Mouse (Mus musculus) midbrain, embryonic 16.5 days (tissue): ENCODE measurements around the gene Marf1. TPM values are rescaled to one million over a fixed set of nuclear protein-coding genes. Genes with fewer than 3 reads are reported as not detected.

ENCODE experiments used
- ATAC-seq: fragments of 200-750 bp; cut with Nextera tagmentation; 2 replicates; pipeline ENCODE4 v1.8.0; 2017; ENCODE audit warnings: moderate TSS enrichment
- H3K27ac ChIP-seq: fragments of 300-500 bp; sonication (generic); 2 replicates; pipeline ENCODE4 v1.5.1; 2014; ENCODE audit warnings: mild to moderate bottlenecking, low read length, mixed read lengths
- H3K27me3 ChIP-seq: fragments of 300-500 bp; sonication (generic); 2 replicates; pipeline ENCODE4 v1.6.1; 2014; ENCODE audit warnings: low read depth, low read length, mixed read lengths; ENCODE audit not compliant: control insufficient read depth, insufficient read depth
- H3K36me3 ChIP-seq: fragments of 300-500 bp; sonication (generic); 2 replicates; pipeline ENCODE4 v1.6.1; 2014; ENCODE audit warnings: mild to moderate bottlenecking, low read length, moderate library complexity, mixed read lengths; ENCODE audit not compliant: control insufficient read depth, insufficient read depth
- H3K4me1 ChIP-seq: fragments of 300-500 bp; sonication (generic); 2 replicates; pipeline ENCODE4 v1.6.1; 2014; ENCODE audit warnings: mild to moderate bottlenecking, low read length, mixed read lengths; ENCODE audit not compliant: control insufficient read depth, insufficient read depth
- H3K4me2 ChIP-seq: fragments of 300-500 bp; sonication (generic); 2 replicates; pipeline ENCODE4 v1.6.1; 2014; ENCODE audit warnings: mild to moderate bottlenecking, low read length, mixed read lengths
- H3K4me3 ChIP-seq: fragments of 300-500 bp; sonication (generic); 2 replicates; pipeline ENCODE4 v1.5.1; 2014; ENCODE audit warnings: low read depth, mild to moderate bottlenecking, low read length, moderate library complexity, mixed read lengths
- H3K9ac ChIP-seq: fragments of 300-500 bp; sonication (generic); 2 replicates; pipeline ENCODE4 v1.6.1; 2014; ENCODE audit warnings: low read depth, low read length, mixed read lengths
- H3K9me3 ChIP-seq: fragments of 300-500 bp; sonication (generic); replicated peaks from 2 replicates; pipeline ENCODE4 v1.6.1; 2014; ENCODE audit warnings: mild to moderate bottlenecking, low read length, mixed read lengths; ENCODE audit not compliant: control insufficient read depth, poor library complexity, severe bottlenecking
- WGBS: fragments of 180-500 bp; shearing (Covaris S2); extraction: QIAGEN DNeasy Blood & Tissue Kit; methylation state at CpG from one replicate; pipeline ENCODE4 v1.1.7; 2014; 5-methylcytosine and 5-hydroxymethylcytosine counted together
- polyA plus RNA-seq: library from polyadenylated mRNA; unstranded; fragments of >200 nt; fragmentation: Nextera tagmentation; extraction: Ambion mirVana; gene quantifications from 2 replicates; pipeline ENCODE4 v1.2.1, GENCODE M21; 2015

Gene Marf1
- polyA plus RNA-seq, 1 experiment from 2014 or later, result 16.0 TPM

- Histone ChIP-seq H3K4me1 (no peaks in the 10 kb centered on the region), H3K36me3 (peaks cover 19% of the 10 kb centered on the region), H3K9me3 (no peaks in the 10 kb centered on the region), H3K4me3 (no peak overlapping the region), H3K4me2 (no peak overlapping the region), H3K27ac (no peak overlapping the region), H3K9ac (no peak overlapping the region), H3K27me3 (no peaks in the 10 kb centered on the region)
- no peak for ATAC-seq
- 91% methylated on average over 4 of the region's 4 CpGs for WGBS
Observed at GRCm38 (mm10) chr16:14151718-14152117, 11.4 kb downstream of the Marf1 start.

DNA sequence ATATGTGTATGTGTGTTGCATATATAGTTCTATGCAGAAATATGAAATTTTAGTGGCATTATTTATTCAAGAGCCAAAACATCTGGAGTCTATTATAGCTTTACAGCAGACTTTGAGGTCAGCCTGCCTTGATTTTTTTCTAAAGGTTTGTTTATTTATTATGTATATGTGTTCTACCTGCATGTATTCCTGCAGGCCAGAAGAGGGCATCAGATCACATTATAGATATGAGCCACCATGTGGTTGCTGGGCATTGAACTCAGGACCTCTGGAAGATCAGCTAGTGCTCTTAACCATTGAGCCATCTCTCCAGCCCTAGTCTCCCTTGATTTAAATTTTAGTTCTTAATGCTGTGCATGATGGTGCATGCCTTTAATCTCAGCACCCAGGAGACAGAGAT is 15.4 kb downstream of the Marf1 start:
- Histone ChIP-seq H3K27ac (no peak overlapping the region), H3K36me3 (peaks cover 34% of the 10 kb centered on the region), H3K4me1 (no peaks in the 10 kb centered on the region), H3K9ac (no peak overlapping the region), H3K27me3 (no peaks in the 10 kb centered on the region), H3K9me3 (no peaks in the 10 kb centered on the region), H3K4me3 (no peak overlapping the region), H3K4me2 (no peak overlapping the region)
- no peak for ATAC-seq

GRCm38 (mm10) chr16:14143298-14143697 is 19.9 kb downstream of the Marf1 start:
- Histone ChIP-seq H3K9ac (no peak overlapping the region), H3K4me1 (no peaks in the 10 kb centered on the region), H3K36me3 (peaks cover 28% of the 10 kb centered on the region), H3K27ac (no peak overlapping the region), H3K4me3 (no peak overlapping the region), H3K27me3 (no peaks in the 10 kb centered on the region), H3K4me2 (no peak overlapping the region), H3K9me3 (no peaks in the 10 kb centered on the region)
- ATAC-seq, result no peak
- 94% methylated on average over 3 of the region's 3 CpGs for WGBS

GRCm38 (mm10) chr16:14139106-14139505 is 24.0 kb downstream of the Marf1 start:
- peaks cover 22% of the 10 kb centered on the region for H3K36me3 ChIP-seq
- no peaks in the 10 kb centered on the region for H3K27me3 ChIP-seq
- ATAC-seq, result no peak

GRCm38 (mm10) chr16:14137976-14138561 is 25.1 kb downstream of the Marf1 start:
- no peak for ATAC-seq
- H3K27ac ChIP-seq, result no peak overlapping the region
- WGBS, result 77% methylated on average over 1 of the region's 1 CpGs
- H3K4me3 ChIP-seq, result no peak overlapping the region
- no peaks in the 10 kb centered on the region for H3K27me3 ChIP-seq
- H3K9ac ChIP-seq, result no peak overlapping the region
- no peak overlapping the region for H3K4me2 ChIP-seq
- no peaks in the 10 kb centered on the region for H3K9me3 ChIP-seq
- no peaks in the 10 kb centered on the region for H3K4me1 ChIP-seq
- peaks cover 24% of the 10 kb centered on the region for H3K36me3 ChIP-seq

More at GRCm38 (mm10) chr16:14139106-14139505, 24.0 kb downstream of the Marf1 start:
- H3K4me2 ChIP-seq, result no peak overlapping the region
- H3K9ac ChIP-seq, result no peak overlapping the region
- H3K27ac ChIP-seq, result no peak overlapping the region
- H3K4me3 ChIP-seq, result no peak overlapping the region
- H3K9me3 ChIP-seq, result no peaks in the 10 kb centered on the region
- no peaks in the 10 kb centered on the region for H3K4me1 ChIP-seq

DNA sequence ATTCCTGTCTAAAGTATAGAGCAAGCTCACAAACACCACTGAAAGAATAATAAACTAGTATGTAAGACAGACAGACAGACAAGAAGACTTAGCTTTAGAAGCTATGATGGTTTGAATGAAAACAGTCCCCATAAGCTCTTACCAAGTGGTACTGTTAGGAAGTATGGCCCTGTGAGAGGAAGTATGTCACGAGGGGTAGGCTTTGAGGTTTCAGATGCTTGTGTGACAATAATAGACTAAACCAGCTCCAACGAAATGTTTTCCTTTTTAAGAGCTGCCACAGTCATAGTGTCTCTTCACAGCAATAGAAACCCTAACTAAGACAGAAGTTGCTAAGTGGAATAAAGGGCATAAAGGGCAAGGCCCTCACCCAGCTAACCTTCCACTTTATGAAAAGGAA is 28.1 kb downstream of the Marf1 start:
- WGBS, result 94% methylated on average over 2 of the region's 2 CpGs
- H3K36me3 ChIP-seq, result peaks cover 28% of the 10 kb centered on the region
- ATAC-seq, result no peak

DNA sequence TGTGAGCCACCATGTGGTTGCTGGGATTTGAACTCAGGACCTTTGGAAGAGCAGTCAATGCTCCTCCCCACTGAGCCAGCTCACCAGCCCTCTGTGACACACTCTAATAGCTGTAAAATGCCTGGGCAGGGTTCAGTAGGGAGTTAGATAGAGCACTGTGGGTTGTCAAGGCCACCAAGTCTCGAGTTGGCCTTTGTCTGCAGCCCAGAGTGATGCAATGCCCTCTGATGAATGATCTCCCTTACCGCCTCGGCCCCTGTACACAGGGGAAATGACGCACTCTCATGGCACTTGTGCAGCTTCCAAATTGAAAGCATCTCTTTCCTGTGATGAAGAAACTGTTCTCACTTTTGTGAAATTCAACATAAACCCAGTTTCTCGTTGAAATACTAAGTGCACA is 31.3 kb downstream of the Marf1 start:
- Histone ChIP-seq H3K4me2 (no peak overlapping the region), H3K4me3 (no peak overlapping the region), H3K4me1 (no peaks in the 10 kb centered on the region), H3K9me3 (no peaks in the 10 kb centered on the region), H3K27ac (no peak overlapping the region), H3K27me3 (no peaks in the 10 kb centered on the region), H3K36me3 (peaks cover 39% of the 10 kb centered on the region), H3K9ac (no peak overlapping the region)
- no peak for ATAC-seq
- 92% methylated on average over 5 of the region's 5 CpGs for WGBS

More for the DNA sequence above, 28.1 kb downstream of the Marf1 start:
- no peaks in the 10 kb centered on the region for H3K9me3 ChIP-seq
- no peak overlapping the region for H3K4me2 ChIP-seq
- H3K4me3 ChIP-seq, result no peak overlapping the region
- no peak overlapping the region for H3K27ac ChIP-seq
- no peaks in the 10 kb centered on the region for H3K27me3 ChIP-seq
- no peak overlapping the region for H3K9ac ChIP-seq
- no peaks in the 10 kb centered on the region for H3K4me1 ChIP-seq

DNA sequence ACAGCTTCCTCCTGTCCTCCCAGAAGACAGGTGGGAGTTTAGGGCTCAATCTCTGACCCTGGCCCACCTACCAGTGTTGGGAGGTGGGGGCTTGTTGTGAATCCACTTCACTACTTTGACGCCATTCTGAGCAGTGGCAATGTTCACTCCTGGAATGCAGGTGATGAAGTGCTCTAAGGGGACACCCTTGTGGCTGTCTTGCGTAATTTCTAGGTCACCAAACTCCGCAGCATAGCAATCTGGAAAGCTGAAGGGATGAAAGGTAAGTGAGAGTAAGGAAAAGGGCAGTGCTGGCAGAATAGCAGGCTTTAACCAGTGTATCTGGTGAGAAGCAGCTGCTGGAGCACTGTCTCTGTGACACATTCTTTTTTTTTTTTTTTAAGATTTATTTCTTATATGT is 31.8 kb downstream of the Marf1 start:
- H3K27ac ChIP-seq, result no peak overlapping the region
- no peak for ATAC-seq

GRCm38 (mm10) chr16:14130796-14131195 is 32.4 kb downstream of the Marf1 start:
- H3K36me3 ChIP-seq, result peaks cover 44% of the 10 kb centered on the region
- WGBS, result 94% methylated on average over 7 of the region's 7 CpGs

More for the DNA sequence above, 31.8 kb downstream of the Marf1 start:
- Histone ChIP-seq H3K4me1 (no peaks in the 10 kb centered on the region), H3K9me3 (no peaks in the 10 kb centered on the region), H3K27me3 (no peaks in the 10 kb centered on the region), H3K4me3 (no peak overlapping the region), H3K9ac (no peak overlapping the region), H3K36me3 (peaks cover 39% of the 10 kb centered on the region), H3K4me2 (no peak overlapping the region)
- 85% methylated on average over 3 of the region's 3 CpGs for WGBS

More at GRCm38 (mm10) chr16:14130796-14131195, 32.4 kb downstream of the Marf1 start:
- ATAC-seq, result no peak
- Histone ChIP-seq H3K27ac (no peak overlapping the region), H3K4me2 (no peak overlapping the region), H3K9me3 (no peaks in the 10 kb centered on the region), H3K9ac (no peak overlapping the region), H3K4me1 (no peaks in the 10 kb centered on the region), H3K4me3 (no peak overlapping the region), H3K27me3 (no peaks in the 10 kb centered on the region)
